Mouse (Mus musculus): Measurements from ENCODE around the gene Hgfac. TPM values are rescaled to one million over a fixed set of nuclear protein-coding genes. Genes with fewer than 3 reads are reported as not detected.

The Hgfac gene
- polyA plus RNA-seq, 1 experiment: 75.0 TPM

DNA sequence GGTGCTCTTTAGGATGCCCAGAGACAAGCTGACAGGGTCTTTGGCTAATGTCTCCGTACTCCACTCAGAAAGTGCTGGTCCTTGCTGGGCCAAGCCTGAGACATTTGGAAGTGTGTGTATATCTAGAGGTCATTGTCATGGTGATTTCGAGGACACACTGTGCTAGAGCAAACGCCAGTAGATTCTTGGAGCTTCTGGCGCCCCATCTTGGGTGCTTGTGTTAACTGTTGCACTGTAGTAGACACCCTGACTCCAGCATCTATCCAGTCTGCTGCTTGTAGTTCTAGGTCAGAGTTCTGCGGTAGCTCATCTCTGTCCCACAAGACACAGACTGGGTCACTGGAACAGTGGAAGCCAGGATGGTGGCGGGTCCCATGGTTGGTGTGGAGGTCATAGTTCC, 30.5 kb downstream of the Hgfac start:
- Histone ChIP-seq H3K27ac (ENCODE audit: insufficient read depth, low read depth, low read length) (no peak overlapping the region), H3K36me3 (ENCODE audit: control insufficient read depth, insufficient read depth, low read length) (no peaks in the 10 kb centered on the region), H3K27me3 (ENCODE audit: control insufficient read depth, insufficient read depth, low read length) (no peaks in the 10 kb centered on the region), H3K4me3 (ENCODE audit: low read depth, low read length) (no peak overlapping the region), H3K4me1 (ENCODE audit: control insufficient read depth, insufficient read depth, insufficient read length, low read length) (no peaks in the 10 kb centered on the region)
- TF ChIP-seq POLR2A (IDR thresholded peaks at IDR 0.05; ENCODE audit: low read depth, low read length) (no peak), CTCF (IDR thresholded peaks at IDR 0.05; ENCODE audit: extremely low read depth, insufficient read length, insufficient replicate concordance, low read depth, low read length) (no peak)
- 89% methylated on average over 6 of the region's 6 CpGs for WGBS

DNA sequence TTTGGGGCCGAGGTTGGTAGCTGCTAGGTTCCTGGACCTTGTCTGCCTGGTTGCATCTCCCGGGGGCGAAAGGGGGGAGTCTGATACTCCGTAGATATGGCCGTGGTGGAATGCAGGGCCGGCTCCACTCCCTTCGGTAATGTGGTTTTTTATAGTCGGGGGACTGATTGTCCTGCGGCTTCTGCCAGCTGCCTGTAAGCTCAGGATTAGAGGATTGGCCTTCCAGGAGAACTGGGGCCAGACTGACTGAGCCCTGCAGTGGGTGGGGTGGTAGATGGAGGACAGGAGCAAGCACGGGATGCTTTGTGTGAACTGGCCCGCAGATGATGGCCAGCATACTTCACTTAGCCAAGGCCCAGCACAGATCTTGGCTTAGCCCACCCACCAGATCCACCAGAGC, 31.9 kb downstream of the Hgfac start:
- Histone ChIP-seq H3K4me3 (ENCODE audit: low read depth, low read length) (no peak overlapping the region), H3K36me3 (ENCODE audit: control insufficient read depth, insufficient read depth, low read length) (no peaks in the 10 kb centered on the region), H3K27ac (ENCODE audit: insufficient read depth, low read depth, low read length) (no peak overlapping the region), H3K4me1 (ENCODE audit: control insufficient read depth, insufficient read depth, insufficient read length, low read length) (no peaks in the 10 kb centered on the region), H3K27me3 (ENCODE audit: control insufficient read depth, insufficient read depth, low read length) (no peaks in the 10 kb centered on the region)
- WGBS: 80% methylated on average over 11 of the region's 11 CpGs
- TF ChIP-seq POLR2A (IDR thresholded peaks at IDR 0.05; ENCODE audit: low read depth, low read length): no peak
- TF ChIP-seq CTCF (IDR thresholded peaks at IDR 0.05; ENCODE audit: extremely low read depth, insufficient read length, insufficient replicate concordance, low read depth, low read length): no peak

DNA sequence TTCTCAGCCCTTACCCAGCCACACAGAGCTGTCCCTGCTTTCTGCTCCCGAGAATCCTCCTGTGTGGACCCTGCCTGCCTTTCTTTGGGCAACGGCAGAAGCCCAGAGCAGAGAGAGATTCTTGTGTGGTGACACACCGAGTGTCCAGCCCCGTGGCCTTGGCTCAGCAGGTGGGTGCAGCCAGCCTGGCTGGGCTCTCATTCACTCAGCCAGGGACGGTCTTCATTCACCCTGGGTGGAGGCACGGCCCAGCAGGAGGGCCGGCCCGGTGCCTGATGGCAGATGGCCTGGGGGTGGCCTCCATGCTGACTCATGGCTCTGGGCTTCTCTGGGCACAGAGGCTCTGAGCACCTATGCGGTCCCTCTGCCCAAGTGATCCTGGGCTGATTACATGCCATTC, 32.7 kb downstream of the Hgfac start:
- no peak overlapping the region for H3K27ac ChIP-seq (ENCODE audit: insufficient read depth, low read depth, low read length)
- no peaks in the 10 kb centered on the region for H3K27me3 ChIP-seq (ENCODE audit: control insufficient read depth, insufficient read depth, low read length)
- WGBS: 81% methylated on average over 9 of the region's 9 CpGs
- no peak overlapping the region for H3K4me3 ChIP-seq (ENCODE audit: low read depth, low read length)
- no peaks in the 10 kb centered on the region for H3K4me1 ChIP-seq (ENCODE audit: control insufficient read depth, insufficient read depth, insufficient read length, low read length)
- no peak for TF ChIP-seq CTCF (IDR thresholded peaks at IDR 0.05; ENCODE audit: extremely low read depth, insufficient read length, insufficient replicate concordance, low read depth, low read length)
- no peak for TF ChIP-seq POLR2A (IDR thresholded peaks at IDR 0.05; ENCODE audit: low read depth, low read length)
- no peaks in the 10 kb centered on the region for H3K36me3 ChIP-seq (ENCODE audit: control insufficient read depth, insufficient read depth, low read length)

DNA sequence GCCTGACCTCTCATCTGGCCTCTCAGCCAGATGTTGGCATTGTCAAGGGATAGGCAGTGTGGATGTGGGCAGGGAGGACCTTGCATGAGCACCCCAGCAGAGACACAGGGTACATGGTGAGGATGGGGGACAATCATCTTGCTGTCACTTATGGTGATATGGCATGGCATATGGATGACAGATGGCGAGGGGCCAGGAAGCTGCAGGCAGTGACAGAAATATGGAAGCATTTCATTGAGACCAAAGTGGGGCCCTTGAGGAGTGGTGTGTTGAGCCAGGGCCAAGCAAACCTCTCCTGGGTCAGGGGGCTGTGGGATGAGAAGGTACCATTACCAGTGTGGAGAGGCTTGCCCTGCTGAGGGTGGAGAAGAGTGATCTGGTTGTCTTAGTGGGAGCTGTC, 35.1 kb downstream of the Hgfac start:
- Histone ChIP-seq H3K27ac (ENCODE audit: insufficient read depth, low read depth, low read length) (no peak overlapping the region), H3K4me1 (ENCODE audit: control insufficient read depth, insufficient read depth, insufficient read length, low read length) (no peaks in the 10 kb centered on the region)
- WGBS: 95% methylated on average over 1 of the region's 1 CpGs

DNA sequence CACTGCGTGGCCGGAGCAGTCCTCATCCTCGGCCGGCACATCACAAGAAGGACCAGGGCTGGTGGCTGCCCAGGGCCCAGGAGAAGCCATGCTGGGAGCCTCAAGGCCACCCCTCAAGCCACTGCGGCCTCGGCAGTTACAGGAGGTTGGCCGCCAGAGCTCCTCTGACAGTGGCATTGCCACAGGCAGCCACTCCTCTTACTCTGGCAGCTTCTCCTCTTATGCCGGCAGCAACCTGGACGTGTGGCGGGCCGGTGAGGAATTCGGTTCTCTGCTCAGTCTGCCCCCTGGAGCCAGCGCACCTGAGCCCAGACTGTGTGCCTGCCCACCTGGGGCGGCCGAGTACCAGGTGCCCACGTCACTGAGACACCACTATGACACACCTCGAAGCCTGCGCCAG, 37.8 kb downstream of the Hgfac start:
- TF ChIP-seq POLR2A (IDR thresholded peaks at IDR 0.05; ENCODE audit: low read depth, low read length) (no peak), CTCF (IDR thresholded peaks at IDR 0.05; ENCODE audit: extremely low read depth, insufficient read length, insufficient replicate concordance, low read depth, low read length) (no peak)
- 70% methylated on average over 18 of the region's 18 CpGs for WGBS
- Histone ChIP-seq H3K27ac (ENCODE audit: insufficient read depth, low read depth, low read length) (no peak overlapping the region), H3K27me3 (ENCODE audit: control insufficient read depth, insufficient read depth, low read length) (no peaks in the 10 kb centered on the region), H3K4me3 (ENCODE audit: low read depth, low read length) (no peak overlapping the region), H3K36me3 (ENCODE audit: control insufficient read depth, insufficient read depth, low read length) (no peaks in the 10 kb centered on the region), H3K4me1 (ENCODE audit: control insufficient read depth, insufficient read depth, insufficient read length, low read length) (no peaks in the 10 kb centered on the region)

More for the DNA sequence above, 35.1 kb downstream of the Hgfac start:
- no peaks in the 10 kb centered on the region for H3K27me3 ChIP-seq (ENCODE audit: control insufficient read depth, insufficient read depth, low read length)
- TF ChIP-seq POLR2A (IDR thresholded peaks at IDR 0.05; ENCODE audit: low read depth, low read length) (no peak), CTCF (IDR thresholded peaks at IDR 0.05; ENCODE audit: extremely low read depth, insufficient read length, insufficient replicate concordance, low read depth, low read length) (no peak)
- H3K36me3 ChIP-seq (ENCODE audit: control insufficient read depth, insufficient read depth, low read length): no peaks in the 10 kb centered on the region
- H3K4me3 ChIP-seq (ENCODE audit: low read depth, low read length): no peak overlapping the region

DNA sequence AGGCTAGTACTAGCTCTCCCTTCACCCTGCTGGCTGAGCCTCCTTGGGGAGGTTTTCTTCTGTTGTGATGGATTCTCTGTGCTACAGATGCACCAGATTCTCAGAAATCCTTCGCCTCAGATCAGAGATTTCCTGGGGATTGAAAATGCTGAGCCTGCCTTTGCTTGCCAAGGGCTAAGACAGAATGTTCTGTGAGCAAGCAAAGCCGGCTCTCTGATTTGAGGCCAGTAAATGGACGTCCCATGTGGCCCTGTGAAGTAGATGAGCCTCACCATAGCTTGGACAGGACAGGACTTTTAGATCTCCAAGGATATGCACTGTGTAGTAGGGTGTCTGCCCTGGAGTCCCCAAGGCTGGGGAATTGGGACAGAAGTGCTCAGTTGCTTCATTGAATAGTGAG, 43.6 kb downstream of the Hgfac start:
- 75% methylated on average over 3 of the region's 3 CpGs for WGBS
- TF ChIP-seq CTCF (IDR thresholded peaks at IDR 0.05; ENCODE audit: extremely low read depth, insufficient read length, insufficient replicate concordance, low read depth, low read length) (no peak), POLR2A (IDR thresholded peaks at IDR 0.05; ENCODE audit: low read depth, low read length) (no peak)

DNA sequence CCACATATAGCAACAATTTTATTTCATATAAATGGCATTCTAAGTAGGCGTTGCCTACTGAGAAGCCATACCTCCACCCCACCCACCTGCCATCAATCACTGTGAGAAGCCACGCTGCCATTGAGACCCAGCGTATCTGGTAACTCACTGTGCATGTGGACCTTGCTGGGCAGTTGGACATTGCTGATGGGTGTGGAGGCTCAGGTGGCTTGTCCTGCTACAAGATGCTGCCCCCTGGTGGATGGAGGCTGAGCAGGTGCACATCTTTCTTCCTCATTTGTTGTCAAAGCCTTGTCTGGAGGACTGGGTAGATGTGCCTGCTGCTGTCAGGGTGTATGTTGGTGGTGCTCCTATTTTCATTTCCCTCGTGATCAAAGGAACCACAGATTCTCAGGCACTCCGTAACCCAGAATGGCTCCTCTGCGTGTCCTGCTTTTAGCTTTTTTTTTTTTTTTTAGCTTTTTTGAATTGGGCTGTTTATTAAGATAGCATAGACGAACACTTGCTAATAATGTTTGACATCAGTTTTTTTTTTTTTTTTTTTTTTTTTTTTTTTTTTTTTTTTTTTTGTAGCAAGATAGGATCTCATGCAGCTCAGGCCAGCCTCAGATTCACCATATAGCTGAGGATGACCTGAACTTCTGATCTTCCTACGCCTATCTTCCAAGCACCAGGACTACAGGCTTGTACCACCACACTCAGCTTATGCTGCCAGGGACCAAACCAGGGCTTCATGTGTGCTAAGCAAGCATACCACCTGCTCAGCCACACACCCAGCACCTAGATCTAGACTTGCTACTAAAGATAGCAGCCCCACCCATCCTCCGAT, 47.7 kb downstream of the Hgfac start:
- Histone ChIP-seq H3K4me1 (ENCODE audit: control insufficient read depth, insufficient read depth, insufficient read length, low read length) (no peaks in the 10 kb centered on the region), H3K27ac (ENCODE audit: insufficient read depth, low read depth, low read length) (no peak overlapping the region), H3K36me3 (ENCODE audit: control insufficient read depth, insufficient read depth, low read length) (peaks cover 7% of the 10 kb centered on the region), H3K27me3 (ENCODE audit: control insufficient read depth, insufficient read depth, low read length) (no peaks in the 10 kb centered on the region), H3K4me3 (ENCODE audit: low read depth, low read length) (no peak overlapping the region)
- WGBS: 57% methylated on average over 9 of the region's 9 CpGs
- TF ChIP-seq POLR2A (IDR thresholded peaks at IDR 0.05; ENCODE audit: low read depth, low read length) (no peak), CTCF (IDR thresholded peaks at IDR 0.05; ENCODE audit: extremely low read depth, insufficient read length, insufficient replicate concordance, low read depth, low read length) (peak; percentile 79; the same call in 1 of the 2 replicates)

More for the DNA sequence above, 43.6 kb downstream of the Hgfac start:
- H3K36me3 ChIP-seq (ENCODE audit: control insufficient read depth, insufficient read depth, low read length): no peaks in the 10 kb centered on the region
- H3K4me3 ChIP-seq (ENCODE audit: low read depth, low read length): no peak overlapping the region
- H3K27ac ChIP-seq (ENCODE audit: insufficient read depth, low read depth, low read length): no peak overlapping the region
- H3K4me1 ChIP-seq (ENCODE audit: control insufficient read depth, insufficient read depth, insufficient read length, low read length): no peaks in the 10 kb centered on the region
- H3K27me3 ChIP-seq (ENCODE audit: control insufficient read depth, insufficient read depth, low read length): no peaks in the 10 kb centered on the region
